Mouse (Mus musculus) spleen, postnatal 4 days (tissue): Measurements from ENCODE around the gene Gm6880.
"Not testable (repeated sequence)": the region's sequence is repeated elsewhere in the genome, so short reads cannot be mapped to it uniquely, and the experiment has no call there.

Experiments used
- DNase-seq, 2 experiments: peaks; one replicate each; pipeline ENCODE4 v3.0.0; 2022; ENCODE audit warnings: low spot score in 2 of 2

The Gm6880 gene

GRCm38 (mm10) chrX:74481349-74481885 is at the start of gene Gm6880:
Gene Gm6880, minus strand, starts transcription at chrX:74481399.
- not testable (repeated sequence) for DNase-seq

GRCm38 (mm10) chrX:74517461-74517860 is 36.3 kb upstream of the Gm6880 start:
- DNase-seq = not testable (repeated sequence)

- no peak for DNase-seq
Measured at GRCm38 (mm10) chrX:74497131-74497530, 15.9 kb upstream of the Gm6880 start.

GRCm38 (mm10) chrX:74452773-74453172 is 28.4 kb downstream of the Gm6880 start:
- no peak for DNase-seq

GRCm38 (mm10) chrX:74451157-74451912 is 29.9 kb downstream of the Gm6880 start:
- no peak for DNase-seq
